ENCODE assay signal across 9 mouse cellular contexts in genomic region chr1:61140870-61141591, GRCm38 (mm10).
DNase-seq lines count a peak whose midpoint lies in the region; ATAC-seq and TF ChIP-seq lines count a peak whose summit lies in the region.
"Had no signal": no experiment of that assay in that cellular context is flagged by ENCODE, and none has a peak within 500 bp of the region (broad histone marks: within the 10 kb centered on the region; RNA-seq: fewer than 3 reads in every experiment).

No protein-coding gene starts in this region.

- H3K27ac ChIP-seq in kidney, adult 2 months (ENCODE audit: insufficient read depth, low read depth, low read length): peak overlapping the region; percentile 67
- H3K27ac ChIP-seq in embryonic facial prominence, embryonic 12.5 days: peak overlapping the region; percentile 30; the same call in 1 of the 2 replicates
- peak overlapping the region; percentile 23 for H3K27ac ChIP-seq in neural tube, embryonic 15.5 days (replicated peaks)
- H3K27ac ChIP-seq: heart, adult 2 months had no signal

- no peak for ATAC-seq in embryonic facial prominence, embryonic 12.5 days (ENCODE audit: insufficient number of reproducible peaks, insufficient read depth, low FRiP score, low TSS enrichment)
- no peak for ATAC-seq in neural tube, embryonic 15.5 days (ENCODE audit: low FRiP score)
- no peak for ATAC-seq in granulocyte monocyte progenitor cell, adult 5-6 weeks (replicated peaks; ENCODE audit: poor library complexity, severe bottlenecking)

- TF ChIP-seq CTCF in kidney, adult 2 months (conservative IDR thresholded peaks at IDR 0.05; ENCODE audit: insufficient read depth, insufficient read length, low read depth, low read length): no peak

- no peaks in the 10 kb centered on the region for H3K27me3 ChIP-seq in kidney, adult 2 months (replicated peaks; ENCODE audit: control insufficient read depth, insufficient read depth, low read length)
- no peaks in the 10 kb centered on the region for H3K27me3 ChIP-seq in embryonic facial prominence, embryonic 12.5 days
- H3K27me3 ChIP-seq in neural tube, embryonic 15.5 days (replicated peaks): no peaks in the 10 kb centered on the region

- H3K9ac ChIP-seq in embryonic facial prominence, embryonic 12.5 days: no peak overlapping the region
- H3K9ac ChIP-seq in neural tube, embryonic 15.5 days (replicated peaks): no peak overlapping the region

- DNase-seq in kidney, adult 2 months: peak; percentile 23
- DNase-seq in kidney, adult 8-10 months: no peak
- peak; percentile 71 for DNase-seq in kidney, postnatal 10 days
- DNase-seq in gastrocnemius, adult 18-20 months (ENCODE audit: low spot score): no peak
- no peak for DNase-seq in spleen, postnatal 14 days (ENCODE audit: low spot score in 2 of 2)
- DNase-seq: heart, adult 2 months had no signal

- 69% methylated on average over 9 of the region's 9 CpGs for WGBS in kidney, adult 2 months
- WGBS in embryonic facial prominence, embryonic 12.5 days: 15% methylated on average over 9 of the region's 9 CpGs
- WGBS in neural tube, embryonic 15.5 days: 23% methylated on average over 9 of the region's 9 CpGs

- no peak overlapping the region for H3K4me2 ChIP-seq in embryonic facial prominence, embryonic 12.5 days (replicated peaks)
- no peak overlapping the region for H3K4me2 ChIP-seq in neural tube, embryonic 15.5 days

- H3K36me3 ChIP-seq in kidney, adult 2 months (ENCODE audit: control insufficient read depth, insufficient read depth, low read length): no peaks in the 10 kb centered on the region
- H3K36me3 ChIP-seq in embryonic facial prominence, embryonic 12.5 days: no peaks in the 10 kb centered on the region
- no peaks in the 10 kb centered on the region for H3K36me3 ChIP-seq in neural tube, embryonic 15.5 days

- H3K4me3 ChIP-seq in kidney, adult 2 months (ENCODE audit: insufficient read depth, low read depth, low read length): no peak overlapping the region
- H3K4me3 ChIP-seq in embryonic facial prominence, embryonic 12.5 days: no peak overlapping the region
- no peak overlapping the region for H3K4me3 ChIP-seq in neural tube, embryonic 15.5 days (replicated peaks)
- H3K4me3 ChIP-seq: heart, adult 2 months had no signal

- no peaks in the 10 kb centered on the region for H3K4me1 ChIP-seq in kidney, adult 2 months (ENCODE audit: control insufficient read depth, insufficient read depth, low read length)
- H3K4me1 ChIP-seq in embryonic facial prominence, embryonic 12.5 days: peaks cover 54% of the 10 kb centered on the region
- H3K4me1 ChIP-seq in neural tube, embryonic 15.5 days: peaks cover 55% of the 10 kb centered on the region

- H3K9me3 ChIP-seq in embryonic facial prominence, embryonic 12.5 days: no peaks in the 10 kb centered on the region
- H3K9me3 ChIP-seq in neural tube, embryonic 15.5 days (replicated peaks): no peaks in the 10 kb centered on the region

- TF ChIP-seq POLR2A in kidney, adult 2 months (IDR thresholded peaks at IDR 0.05; ENCODE audit: low read depth, low read length): no peak

Comparison
In these comparisons a context has a peak if more than half of its experiments do, and no peak if none do; other contexts are left out.
1. DNase-seq: peak in kidney, adult 2 months (single experiment) and kidney, postnatal 10 days (single experiment); none in kidney, adult 8-10 months (0 of 2), gastrocnemius, adult 18-20 months (single experiment) and spleen, postnatal 14 days (0 of 2).
2. Peak in every context shown above with its lines, with median percentiles within 50 percentile points of each other: H3K27ac ChIP-seq.